Comparison of ENCODE assay signal across 10 mouse cellular contexts in genomic region chr4:150824877-150825276, GRCm38 (mm10). TPM values are rescaled to one million over a fixed set of nuclear protein-coding genes. Genes with fewer than 3 reads are reported as not detected.
DNase-seq lines count a peak whose midpoint lies in the region; ATAC-seq and TF ChIP-seq lines count a peak whose summit lies in the region.
"Had no signal": no experiment of that assay in that cellular context is flagged by ENCODE, and none has a peak within 500 bp of the region (broad histone marks: within the 10 kb centered on the region; RNA-seq: fewer than 3 reads in every experiment).

No protein-coding gene starts in this region.

- H3K4me2 ChIP-seq in hindbrain, postnatal 0 days (ENCODE audit: low read depth, low read length) = no peak overlapping the region
- no peak overlapping the region for H3K4me2 ChIP-seq in midbrain, embryonic 15.5 days
- H3K4me2 ChIP-seq: liver, embryonic 12.5 days had no signal

- no peaks in the 10 kb centered on the region for H3K36me3 ChIP-seq in hindbrain, embryonic 10.5 days
- H3K36me3 ChIP-seq in hindbrain, postnatal 0 days (ENCODE audit: insufficient read depth, low read length) = no peaks in the 10 kb centered on the region
- no peaks in the 10 kb centered on the region for H3K36me3 ChIP-seq in limb, embryonic 10.5 days
- no peaks in the 10 kb centered on the region for H3K36me3 ChIP-seq in small intestine, adult 2 months (ENCODE audit: control insufficient read depth, insufficient read depth, low read length)
- H3K36me3 ChIP-seq in midbrain, embryonic 15.5 days (replicated peaks) = no peaks in the 10 kb centered on the region
- H3K36me3 ChIP-seq: liver, embryonic 12.5 days had no signal

- no peak for DNase-seq in hindbrain, embryonic 10.5 days (ENCODE audit: low spot score)
- DNase-seq in hindbrain, postnatal 0 days (ENCODE audit: low spot score) = no peak
- DNase-seq in fat pad, adult 2 months (ENCODE audit: extremely low read depth, low read depth, low spot score) = peak; percentile 92
- DNase-seq in limb, embryonic 10.5 days (ENCODE audit: low spot score) = no peak
- no peak for DNase-seq in cerebellum, postnatal 4 days (ENCODE audit: low spot score in 2 of 2)
- DNase-seq in cerebellum, adult 8-10 months = no peak
- DNase-seq: cerebellum, adult 18-20 months had no signal

- no peak for ATAC-seq in hindbrain, postnatal 0 days
- no peak for ATAC-seq in midbrain, embryonic 15.5 days (replicated peaks)
- ATAC-seq: liver, embryonic 12.5 days had no signal

- TF ChIP-seq POLR2A in small intestine, adult 2 months (IDR thresholded peaks at IDR 0.05; ENCODE audit: low read depth, low read length) = no peak

- no peak overlapping the region for H3K9ac ChIP-seq in hindbrain, postnatal 0 days (replicated peaks; ENCODE audit: low read length)
- no peak overlapping the region for H3K9ac ChIP-seq in midbrain, embryonic 15.5 days
- H3K9ac ChIP-seq: liver, embryonic 12.5 days had no signal

- no peak for TF ChIP-seq CTCF in hindbrain, postnatal 0 days (IDR thresholded peaks at IDR 0.05; ENCODE audit: low read depth)
- TF ChIP-seq CTCF in small intestine, adult 2 months (IDR thresholded peaks at IDR 0.05; ENCODE audit: extremely low read depth, insufficient read length, insufficient replicate concordance, low read depth, low read length) = no peak

- H3K27me3 ChIP-seq in hindbrain, embryonic 10.5 days (ENCODE audit: insufficient read depth, poor library complexity, severe bottlenecking) = no peaks in the 10 kb centered on the region; the same call in 1 of the 2 replicates
- no peaks in the 10 kb centered on the region for H3K27me3 ChIP-seq in hindbrain, postnatal 0 days (ENCODE audit: insufficient read depth, low read length)
- 0 out of 2 replicates have a peak, but pooled peaks cover under 1% of the 10 kb centered on the region for H3K27me3 ChIP-seq in limb, embryonic 10.5 days (ENCODE audit: low read depth, poor library complexity, severe bottlenecking)
- no peaks in the 10 kb centered on the region for H3K27me3 ChIP-seq in small intestine, adult 2 months (ENCODE audit: control insufficient read depth, insufficient read depth, low read length)
- no peaks in the 10 kb centered on the region for H3K27me3 ChIP-seq in midbrain, embryonic 15.5 days (replicated peaks)

- H3K4me3 ChIP-seq in hindbrain, embryonic 10.5 days = no peak overlapping the region
- no peak overlapping the region for H3K4me3 ChIP-seq in hindbrain, postnatal 0 days (ENCODE audit: low read length)
- H3K4me3 ChIP-seq in limb, embryonic 10.5 days = no peak overlapping the region
- no peak overlapping the region for H3K4me3 ChIP-seq in small intestine, adult 2 months (ENCODE audit: low read depth, low read length)
- H3K4me3 ChIP-seq in midbrain, embryonic 15.5 days = no peak overlapping the region
- H3K4me3 ChIP-seq: liver, embryonic 12.5 days had no signal

- no peaks in the 10 kb centered on the region for H3K9me3 ChIP-seq in hindbrain, embryonic 10.5 days
- H3K9me3 ChIP-seq in hindbrain, postnatal 0 days (ENCODE audit: low read length) = no peaks in the 10 kb centered on the region
- H3K9me3 ChIP-seq in limb, embryonic 10.5 days (replicated peaks) = no peaks in the 10 kb centered on the region
- H3K9me3 ChIP-seq in midbrain, embryonic 15.5 days = no peaks in the 10 kb centered on the region
- H3K9me3 ChIP-seq: liver, embryonic 12.5 days had no signal

- WGBS in hindbrain, embryonic 10.5 days = 68% methylated on average over 6 of the region's 6 CpGs
- 69% methylated on average over 6 of the region's 6 CpGs for WGBS in hindbrain, postnatal 0 days
- WGBS in limb, embryonic 10.5 days = 48% methylated on average over 6 of the region's 6 CpGs
- WGBS in small intestine, adult 2 months = 21% methylated on average over 6 of the region's 6 CpGs
- 64% methylated on average over 6 of the region's 6 CpGs for WGBS in midbrain, embryonic 15.5 days

- peak overlapping the region; percentile 78; the same call in 1 of the 2 replicates for H3K27ac ChIP-seq in hindbrain, embryonic 10.5 days
- H3K27ac ChIP-seq in hindbrain, postnatal 0 days = no peak overlapping the region
- H3K27ac ChIP-seq in limb, embryonic 10.5 days = peak overlapping the region; percentile 82
- peak overlapping the region; percentile 70 for H3K27ac ChIP-seq in small intestine, adult 2 months (ENCODE audit: insufficient read depth, low read depth, low read length)
- no peak overlapping the region for H3K27ac ChIP-seq in midbrain, embryonic 15.5 days
- H3K27ac ChIP-seq: liver, embryonic 12.5 days had no signal

- peaks cover 60% of the 10 kb centered on the region for H3K4me1 ChIP-seq in hindbrain, embryonic 10.5 days (replicated peaks)
- H3K4me1 ChIP-seq in hindbrain, postnatal 0 days (ENCODE audit: insufficient read depth, low read length) = no peaks in the 10 kb centered on the region
- H3K4me1 ChIP-seq in limb, embryonic 10.5 days = peaks cover 84% of the 10 kb centered on the region
- peaks cover 22% of the 10 kb centered on the region for H3K4me1 ChIP-seq in small intestine, adult 2 months (ENCODE audit: control insufficient read depth, insufficient read depth, insufficient read length, low read length)
- peaks cover 19% of the 10 kb centered on the region for H3K4me1 ChIP-seq in midbrain, embryonic 15.5 days

RNA-seq across cellular contexts. Expression of gene Errfi1, which starts 28.8 kb away (rescaled TPM):
- 29.7 and 32.1 TPM in 2 replicates for polyA plus RNA-seq in hindbrain, embryonic 10.5 days (2016; fragmentation: Nextera tagmentation; extraction: Ambion mirVana)
- total RNA-seq in hindbrain, postnatal 0 days (2014; rRNA removed) = 32.4 and 38.8 TPM in 2 replicates
- polyA plus RNA-seq in hindbrain, postnatal 0 days (2015; fragmentation: Nextera tagmentation; extraction: Ambion mirVana) = 22.2 and 23.2 TPM in 2 replicates
- 25.2 and 25.9 TPM in 2 replicates for polyA plus RNA-seq in limb, embryonic 10.5 days (2016; fragmentation: Nextera tagmentation; extraction: Ambion mirVana)
- 6.6 and 26.7 TPM in 2 replicates for polyA plus RNA-seq in small intestine, adult 2 months (2012; rRNA removed)
- 25.6 and 26.4 TPM in 2 replicates for polyA plus RNA-seq in midbrain, embryonic 15.5 days (2015; fragmentation: Nextera tagmentation; extraction: Ambion mirVana)

Comparison
In these comparisons a context has a peak if more than half of its experiments do, and no peak if none do; other contexts are left out.
1. H3K27ac ChIP-seq: peak in hindbrain, embryonic 10.5 days (single experiment), limb, embryonic 10.5 days (single experiment) and small intestine, adult 2 months (single experiment); none in hindbrain, postnatal 0 days (single experiment) and midbrain, embryonic 15.5 days (single experiment).